Comparison of ENCODE assay signal across 11 mouse cellular contexts in genomic region chrX:8090346-8090953, GRCm38 (mm10). TPM values are rescaled to one million over a fixed set of nuclear protein-coding genes. Genes with fewer than 3 reads are reported as not detected.
DNase-seq lines count a peak whose midpoint lies in the region; ATAC-seq and TF ChIP-seq lines count a peak whose summit lies in the region.
"Had no signal": no experiment of that assay in that cellular context is flagged by ENCODE, and none has a peak within 500 bp of the region (broad histone marks: within the 10 kb centered on the region; RNA-seq: fewer than 3 reads in every experiment).

Gene Was, minus strand, starts transcription at chrX:8090498.

- TF ChIP-seq CTCF in lung, postnatal 0 days (IDR thresholded peaks at IDR 0.05), result no peak

- H3K9ac ChIP-seq in heart, embryonic 11.5 days (ENCODE audit: low read depth, low read length), result no peak within 1 kb of the TSS
- no peak within 1 kb of the TSS for H3K9ac ChIP-seq in lung, postnatal 0 days (replicated peaks; ENCODE audit: low read depth)
- no peak within 1 kb of the TSS for H3K9ac ChIP-seq in midbrain, embryonic 16.5 days (ENCODE audit: low read depth, low read length)
- H3K9ac ChIP-seq: lung, embryonic 15.5 days had no signal

- H3K4me2 ChIP-seq in heart, embryonic 11.5 days, result no peak within 1 kb of the TSS
- H3K4me2 ChIP-seq in lung, postnatal 0 days (replicated peaks; ENCODE audit: low read depth, low read length), result no peak within 1 kb of the TSS
- H3K4me2 ChIP-seq in midbrain, embryonic 16.5 days (ENCODE audit: low read length), result no peak within 1 kb of the TSS
- H3K4me2 ChIP-seq: lung, embryonic 15.5 days had no signal

- ATAC-seq in heart, embryonic 11.5 days (replicated peaks; ENCODE audit: insufficient number of reproducible peaks, low FRiP score, low TSS enrichment), result no peak
- ATAC-seq in erythroblast, adult 5-6 weeks (replicated peaks; ENCODE audit: low FRiP score, poor library complexity, severe bottlenecking), result peak; percentile 56
- no peak for ATAC-seq in lung, postnatal 0 days
- no peak for ATAC-seq in midbrain, embryonic 16.5 days

- WGBS in heart, embryonic 11.5 days (ENCODE audit: insufficient replicate concordance), result 84% methylated on average over 13 of the region's 14 CpGs
- WGBS in lung, postnatal 0 days, result 80% methylated on average over 14 of the region's 14 CpGs
- whole genome bisulfite sequencing in midbrain, embryonic 16.5 days, result 87% methylated on average over 14 of the region's 14 CpGs
- whole genome bisulfite sequencing in embryonic facial prominence, embryonic 10.5 days, result 90% methylated on average over 14 of the region's 14 CpGs

- H3K9me3 ChIP-seq in heart, embryonic 11.5 days (replicated peaks; ENCODE audit: control insufficient read depth, low read length), result no peaks in the 10 kb centered on the region
- H3K9me3 ChIP-seq in lung, postnatal 0 days (ENCODE audit: low read length), result no peaks in the 10 kb centered on the region
- H3K9me3 ChIP-seq in midbrain, embryonic 16.5 days (replicated peaks; ENCODE audit: control insufficient read depth, low read length, poor library complexity, severe bottlenecking), result no peaks in the 10 kb centered on the region
- H3K9me3 ChIP-seq in embryonic facial prominence, embryonic 10.5 days, result 0 out of 2 replicates have a peak, but pooled peaks cover 3% of the 10 kb centered on the region
- H3K9me3 ChIP-seq: lung, embryonic 15.5 days had no signal

- DNase-seq in heart, adult 18-20 months, result peak; percentile 22 to 44
- DNase-seq in lung, postnatal 0 days (ENCODE audit: low spot score), result peak; percentile 8
- peak; percentile 75 for DNase-seq in splenic B cell, adult 2 months (ENCODE audit: low read depth, low spot score)
- DNase-seq in frontal cortex, postnatal 14 days (ENCODE audit: low spot score in 2 of 2), result no peak
- no peak for DNase-seq in embryonic facial prominence, embryonic 10.5 days (ENCODE audit: low spot score)
- DNase-seq: cerebellum, adult 2 months; gastrocnemius, postnatal 14 days had no signal

- no peak within 1 kb of the TSS for H3K4me3 ChIP-seq in heart, embryonic 11.5 days (ENCODE audit: low read depth, low read length)
- no peak within 1 kb of the TSS for H3K4me3 ChIP-seq in lung, postnatal 0 days (ENCODE audit: low read depth, low read length)
- no peak within 1 kb of the TSS for H3K4me3 ChIP-seq in midbrain, embryonic 16.5 days (ENCODE audit: low read depth, low read length)
- no peak within 1 kb of the TSS for H3K4me3 ChIP-seq in embryonic facial prominence, embryonic 10.5 days
- H3K4me3 ChIP-seq: lung, embryonic 15.5 days had no signal

- no peaks in the 10 kb centered on the region for H3K36me3 ChIP-seq in heart, embryonic 11.5 days (ENCODE audit: control insufficient read depth, insufficient read depth, low read length)
- no peaks in the 10 kb centered on the region for H3K36me3 ChIP-seq in lung, postnatal 0 days (ENCODE audit: insufficient read depth, low read length)
- H3K36me3 ChIP-seq in splenic B cell, adult 2 months (ENCODE audit: control insufficient read depth, insufficient read depth, low read length, poor library complexity, severe bottlenecking), result peaks cover 8% of the 10 kb centered on the region
- no peaks in the 10 kb centered on the region for H3K36me3 ChIP-seq in midbrain, embryonic 16.5 days (ENCODE audit: control insufficient read depth, insufficient read depth, low read length)
- no peaks in the 10 kb centered on the region for H3K36me3 ChIP-seq in embryonic facial prominence, embryonic 10.5 days (replicated peaks)
- H3K36me3 ChIP-seq: lung, embryonic 15.5 days had no signal

- no peaks in the 10 kb centered on the region for H3K4me1 ChIP-seq in heart, embryonic 11.5 days (ENCODE audit: control insufficient read depth, insufficient read depth, low read length)
- no peaks in the 10 kb centered on the region for H3K4me1 ChIP-seq in lung, postnatal 0 days (ENCODE audit: insufficient read depth, low read depth, low read length)
- no peaks in the 10 kb centered on the region for H3K4me1 ChIP-seq in midbrain, embryonic 16.5 days (ENCODE audit: control insufficient read depth, insufficient read depth, low read length)
- no peaks in the 10 kb centered on the region for H3K4me1 ChIP-seq in embryonic facial prominence, embryonic 10.5 days
- H3K4me1 ChIP-seq: lung, embryonic 15.5 days had no signal

- TF ChIP-seq EP300 in lung, postnatal 0 days (IDR thresholded peaks at IDR 0.05), result no peak

- H3K27me3 ChIP-seq in heart, embryonic 11.5 days (ENCODE audit: control insufficient read depth, insufficient read depth, low read length), result no peaks in the 10 kb centered on the region
- H3K27me3 ChIP-seq in lung, postnatal 0 days (replicated peaks; ENCODE audit: insufficient read depth, low read length), result no peaks in the 10 kb centered on the region
- no peaks in the 10 kb centered on the region for H3K27me3 ChIP-seq in splenic B cell, adult 2 months (ENCODE audit: control insufficient read depth, insufficient read depth, low read length, poor library complexity, severe bottlenecking)
- no peaks in the 10 kb centered on the region for H3K27me3 ChIP-seq in midbrain, embryonic 16.5 days (ENCODE audit: control insufficient read depth, insufficient read depth, low read depth, low read length)
- H3K27me3 ChIP-seq in embryonic facial prominence, embryonic 10.5 days (replicated peaks; ENCODE audit: low read depth, poor library complexity, severe bottlenecking), result no peaks in the 10 kb centered on the region
- H3K27me3 ChIP-seq: lung, embryonic 15.5 days had no signal

- no peak within 1 kb of the TSS for H3K27ac ChIP-seq in heart, embryonic 11.5 days (ENCODE audit: low read depth, low read length)
- no peak within 1 kb of the TSS for H3K27ac ChIP-seq in lung, postnatal 0 days (ENCODE audit: low read length)
- H3K27ac ChIP-seq in midbrain, embryonic 16.5 days (ENCODE audit: low read length), result no peak within 1 kb of the TSS
- H3K27ac ChIP-seq in embryonic facial prominence, embryonic 10.5 days (replicated peaks), result no peak within 1 kb of the TSS
- H3K27ac ChIP-seq: lung, embryonic 15.5 days had no signal

RNA-seq across cellular contexts. Expression of gene Was, which starts in this region (rescaled TPM):
- total RNA-seq in heart, adult 18-20 months (2021), result 1 to 10 TPM; 1.5 to 3.5 TPM
- 0.39 and 0.43 TPM in 2 replicates for polyA plus RNA-seq in heart, embryonic 11.5 days (2014; fragmentation: Nextera tagmentation; extraction: Ambion mirVana)
- 24.4 and 27.2 TPM in 2 replicates for total RNA-seq in erythroblast, adult 5-6 weeks (2015; ENCODE audit: low replicate concordance)
- 19.1 and 27.3 TPM in 2 replicates for total RNA-seq in erythroblast, adult 5-6 weeks (2017; ENCODE audit: low replicate concordance)
- 0.90 and 1.2 TPM in 2 replicates for polyA plus RNA-seq in lung, postnatal 0 days (2015; fragmentation: Nextera tagmentation; extraction: Ambion mirVana)
- polyA plus RNA-seq in midbrain, embryonic 16.5 days (2015; fragmentation: Nextera tagmentation; extraction: Ambion mirVana), result 0.12 and 0.19 TPM in 2 replicates
- 0.14 and 0.18 TPM in 2 replicates for polyA plus RNA-seq in embryonic facial prominence, embryonic 10.5 days (2016; fragmentation: Nextera tagmentation; extraction: Ambion mirVana)

Comparison
In these comparisons a context has a peak if more than half of its experiments do, and no peak if none do; other contexts are left out.
1. RNA of gene Was (total RNA-seq): 19.1 to 27.3 TPM in erythroblast, adult 5-6 weeks; 1.5 to 3.5 TPM in heart, adult 18-20 months; every median in the first group is over 4 times any median in the second.
2. DNase-seq: peak in heart, adult 18-20 months (2 of 2), lung, postnatal 0 days (single experiment) and splenic B cell, adult 2 months (single experiment); none in frontal cortex, postnatal 14 days (0 of 2) and embryonic facial prominence, embryonic 10.5 days (single experiment).